Mouse (Mus musculus) frontal cortex, postnatal 25 days (tissue): Measurements from ENCODE around the gene Edaradd.
"Not testable (repeated sequence)": the region's sequence is repeated elsewhere in the genome, so short reads cannot be mapped to it uniquely, and the experiment has no call there.

Experiments used
- DNase-seq, 2 experiments: peaks; one replicate each; pipeline ENCODE4 v3.0.0; 2022; ENCODE audit warnings: low spot score in 2 of 2

Edaradd gene

DNA sequence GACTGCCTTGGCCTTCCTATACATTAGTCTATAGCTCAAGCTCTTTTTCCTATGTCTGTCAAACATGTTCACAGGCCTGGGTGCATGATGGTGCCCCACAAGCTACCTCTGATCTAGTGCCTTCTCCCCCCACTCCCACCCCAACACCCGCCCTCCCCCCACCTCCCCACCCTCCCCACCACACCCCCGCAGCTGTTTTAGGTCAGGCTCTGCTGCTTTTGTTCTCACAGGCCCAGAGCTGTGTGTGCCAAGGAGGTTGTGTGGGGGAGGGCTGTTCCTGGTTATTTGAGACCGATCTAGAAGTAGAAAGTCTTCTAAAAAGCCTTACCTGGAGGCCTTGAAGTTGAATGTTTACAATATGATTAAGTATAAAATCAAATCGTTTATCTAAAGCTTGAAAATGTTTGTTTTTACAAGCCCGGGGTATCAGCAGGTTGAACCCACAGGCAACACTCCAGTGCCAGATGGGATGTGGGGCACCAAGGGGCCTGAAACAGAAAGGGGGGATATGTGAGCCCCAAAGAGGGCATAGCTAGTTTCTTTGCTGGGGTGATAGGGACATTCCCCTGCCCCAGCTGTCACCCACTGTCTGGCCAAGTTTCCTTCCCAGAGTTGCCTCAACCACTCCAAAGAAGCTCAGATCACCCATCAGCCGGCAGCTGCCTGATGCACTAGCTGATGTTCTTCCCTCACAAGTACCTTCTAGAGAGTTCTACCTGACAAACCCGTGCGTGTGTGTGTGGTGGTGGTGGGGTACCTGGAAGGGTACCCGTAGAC, 8.9 kb downstream of the Edaradd start:
- no peak for DNase-seq

GRCm38 (mm10) chr13:12510032-12510431, 10.2 kb downstream of the Edaradd start:
- DNase-seq: no peak

- no peak for DNase-seq
Observed at GRCm38 (mm10) chr13:12507426-12507825, 12.8 kb downstream of the Edaradd start.

DNA sequence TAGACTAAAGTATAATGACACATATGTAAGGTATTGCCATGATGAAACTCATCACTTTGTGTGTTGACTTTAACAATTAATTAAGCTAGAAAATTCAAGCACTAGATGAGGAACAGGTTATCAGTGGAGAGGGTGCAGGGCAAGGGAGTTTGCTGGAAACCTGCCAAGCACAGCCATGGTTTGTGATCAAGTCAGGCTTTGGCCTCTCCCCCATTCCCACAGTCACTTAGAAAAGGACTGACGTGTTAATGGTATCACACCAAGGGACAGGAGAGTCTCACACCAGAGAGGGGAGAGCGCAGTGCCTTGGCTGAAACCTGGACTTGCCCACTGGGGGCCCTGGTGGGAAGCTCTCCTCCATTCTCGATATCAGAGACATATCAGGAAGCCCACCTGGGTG, 14.9 kb downstream of the Edaradd start:
- DNase-seq: no peak

DNA sequence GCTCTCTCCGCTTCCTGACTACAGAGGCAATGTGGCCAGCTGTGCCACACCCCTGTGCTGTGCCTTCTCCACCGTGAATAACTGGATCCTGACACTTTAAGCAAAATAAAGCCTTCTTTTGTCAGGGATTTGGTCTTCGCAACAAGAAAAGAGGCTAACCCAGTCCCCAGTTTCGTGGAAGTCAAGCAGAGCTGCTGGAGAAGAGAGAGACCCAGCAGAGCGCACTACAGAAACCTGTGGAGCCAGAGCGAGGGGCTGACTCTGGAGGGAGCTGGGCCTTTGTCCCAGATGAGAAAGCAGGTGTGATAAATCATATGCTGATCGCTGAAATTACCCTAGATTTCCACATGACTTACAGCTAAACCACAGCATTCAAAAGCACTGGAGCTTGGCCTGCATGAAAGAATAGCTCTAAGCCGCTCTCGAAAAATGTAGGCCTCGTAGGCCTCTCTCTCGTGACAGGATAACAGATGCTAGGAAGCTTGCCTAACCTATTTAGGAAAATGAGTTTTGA, 16.9 kb downstream of the Edaradd start:
- DNase-seq: no peak

GRCm38 (mm10) chr13:12502665-12503237, 17.5 kb downstream of the Edaradd start:
- no peak for DNase-seq

DNA sequence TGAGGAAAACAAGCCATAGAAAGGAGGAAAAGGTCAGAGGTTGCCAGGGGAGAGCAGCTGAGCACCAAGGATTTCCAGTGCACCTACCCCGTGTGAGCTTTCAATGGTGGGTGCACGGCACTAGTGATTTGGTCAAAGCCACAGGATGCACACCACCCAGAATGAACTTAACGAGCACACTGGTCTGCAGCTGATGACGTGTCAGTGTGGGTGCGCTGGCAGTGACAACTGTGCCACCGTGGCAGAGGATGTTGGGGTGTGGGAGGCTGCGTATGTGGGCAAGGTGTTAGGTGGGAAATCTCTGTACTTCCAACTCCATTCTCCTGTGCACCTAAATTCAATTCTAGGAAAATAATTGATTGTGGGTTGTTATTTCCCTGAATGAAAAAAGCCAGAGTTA, 21.1 kb downstream of the Edaradd start:
- no peak for DNase-seq

- no peak for DNase-seq
Observed at GRCm38 (mm10) chr13:12497809-12498208, 22.4 kb downstream of the Edaradd start.

DNA sequence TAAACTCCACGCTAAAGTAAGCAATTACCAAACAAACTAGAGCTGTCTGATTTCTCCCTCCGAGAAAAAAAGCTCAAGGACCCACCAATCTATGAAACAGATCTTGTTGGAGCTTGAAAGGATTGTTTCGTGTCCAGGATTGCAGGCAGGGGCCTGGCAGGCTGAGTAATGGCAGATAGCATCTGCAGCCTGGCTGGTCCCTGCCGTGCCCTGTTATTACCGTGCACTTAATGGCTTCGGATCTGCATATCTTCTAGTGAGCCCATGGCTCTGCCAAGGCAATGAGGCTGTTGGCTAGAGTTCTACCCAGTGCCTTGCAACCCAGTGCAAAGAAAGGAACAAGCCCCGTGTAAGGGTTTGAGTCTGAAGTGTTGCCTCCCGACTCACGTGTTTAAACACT, 25.5 kb downstream of the Edaradd start:
- DNase-seq: no peak

- no peak for DNase-seq
Observed at GRCm38 (mm10) chr13:12492515-12492914, 27.7 kb downstream of the Edaradd start.

DNA sequence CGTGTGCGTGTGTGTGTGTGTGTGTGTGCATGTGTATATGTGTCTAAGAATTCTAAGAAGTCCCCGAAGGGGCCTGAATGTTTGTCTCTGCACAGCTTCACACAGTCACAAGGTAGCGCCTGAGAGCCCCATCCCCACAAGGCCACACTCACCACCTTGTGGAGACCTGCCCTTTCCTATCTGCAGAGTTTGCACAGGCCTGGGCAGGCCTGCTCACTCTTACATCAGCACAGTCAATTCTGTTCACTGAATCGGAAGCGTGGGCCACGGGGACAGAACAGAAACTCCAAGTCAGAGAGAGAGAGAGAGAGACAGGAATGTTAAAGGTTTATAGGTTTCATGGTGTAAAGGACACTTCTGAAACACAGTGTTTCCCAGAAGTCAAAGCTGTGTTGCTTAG, 34.6 kb downstream of the Edaradd start:
- no peak for DNase-seq

DNA sequence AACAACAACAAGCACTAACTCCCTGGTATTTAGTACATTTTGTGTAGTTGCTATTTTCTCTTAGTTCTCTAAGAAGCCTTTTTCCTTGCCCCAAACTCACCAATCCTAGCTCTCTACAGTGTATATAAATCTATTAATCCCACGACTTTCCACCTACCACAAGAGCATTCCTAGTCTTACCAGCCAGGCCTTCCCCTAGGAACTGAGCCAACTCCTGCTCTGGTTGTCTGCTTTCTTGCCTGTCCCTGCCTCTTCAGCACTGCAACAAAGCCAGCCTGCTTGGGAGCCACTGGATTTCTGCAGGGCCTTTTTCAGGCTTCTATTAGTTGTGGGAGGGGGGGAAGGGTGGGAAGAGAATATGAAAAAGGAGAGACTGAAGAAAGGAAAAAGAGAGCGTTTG, 35.0 kb downstream of the Edaradd start:
- DNase-seq: no peak

- no peak for DNase-seq
Observed at GRCm38 (mm10) chr13:12479802-12480201, 40.4 kb downstream of the Edaradd start.

GRCm38 (mm10) chr13:12478301-12478700, 41.9 kb downstream of the Edaradd start:
- DNase-seq: no peak

DNA sequence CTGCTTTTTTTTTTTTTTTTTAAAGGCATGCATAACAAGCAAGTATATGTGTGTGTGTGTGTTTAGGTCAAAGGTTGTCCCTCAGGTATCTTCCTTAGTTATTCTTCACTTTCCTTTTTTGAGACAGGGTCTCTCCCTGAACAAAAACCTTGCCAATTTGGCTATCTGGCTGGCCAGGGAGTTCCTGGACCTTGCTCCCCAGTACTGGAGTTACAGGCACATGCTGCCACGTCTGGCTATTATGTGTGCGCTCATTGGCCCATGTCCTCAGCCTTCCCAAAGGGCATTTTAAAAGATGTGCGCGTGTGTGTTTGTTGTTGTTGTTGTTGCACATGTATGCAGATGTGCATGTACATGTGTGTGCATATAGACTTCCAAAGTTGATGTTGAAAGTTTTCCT, 43.4 kb downstream of the Edaradd start:
- DNase-seq: no peak

GRCm38 (mm10) chr13:12475239-12475638, 45.0 kb downstream of the Edaradd start:
- DNase-seq: no peak

DNA sequence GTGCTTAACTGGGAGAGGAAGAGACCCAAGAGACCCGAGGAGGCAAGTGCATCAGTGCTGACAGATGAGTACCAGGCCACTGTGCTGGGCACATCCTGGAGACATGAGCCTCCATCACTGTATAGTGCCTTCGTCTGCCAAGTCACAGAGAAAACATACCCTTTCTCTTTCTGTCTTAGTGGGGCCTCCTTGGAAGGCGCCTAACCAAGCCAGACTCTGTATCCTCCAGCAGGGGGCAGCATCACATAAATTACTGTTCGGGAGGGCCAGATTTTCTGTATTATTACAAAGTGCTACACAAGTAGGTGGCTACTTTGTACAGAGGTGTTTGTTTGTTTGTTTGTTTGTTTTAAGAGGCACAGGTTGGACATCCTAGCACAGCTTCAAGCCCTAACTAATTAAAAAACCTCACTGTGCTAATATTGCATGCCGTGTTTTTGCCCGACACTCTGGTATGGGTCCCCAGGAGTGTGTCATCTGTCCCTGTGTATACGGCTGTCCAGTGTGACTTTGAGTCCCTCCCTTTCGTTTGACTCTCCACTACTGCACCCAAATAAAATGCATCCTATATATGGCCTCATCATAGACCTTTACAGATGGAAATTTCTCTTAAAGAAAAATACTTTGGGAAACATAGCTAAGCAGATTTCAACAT, 46.4 kb downstream of the Edaradd start:
- peak; percentile 49 to 74 for DNase-seq

- no peak for DNase-seq
Observed at GRCm38 (mm10) chr13:12468488-12468887, 51.8 kb downstream of the Edaradd start.

DNA sequence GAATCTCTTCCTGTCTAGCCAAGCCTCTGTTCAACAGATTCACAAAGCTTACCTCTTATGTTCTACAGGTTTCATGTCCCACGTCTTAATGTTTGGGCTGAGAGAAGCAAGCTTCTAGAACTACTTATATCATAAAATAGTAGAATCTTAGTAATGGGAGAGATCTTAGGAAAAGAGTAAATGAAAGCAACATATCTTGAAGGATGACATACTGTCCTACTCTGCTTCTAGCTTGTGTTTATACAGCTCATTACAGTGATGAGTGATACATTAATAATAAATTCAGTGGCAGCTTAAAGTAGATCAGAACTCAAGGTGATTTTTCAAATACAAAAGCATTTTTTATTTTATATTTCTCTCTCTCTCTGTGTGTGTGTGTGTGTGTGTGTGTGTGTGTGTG, 55.4 kb downstream of the Edaradd start, which contains the start of gene Lgals8:
TSS of gene Lgals8 (minus strand) at position 101 of the 400 bp plus-strand sequence.
- no peak for DNase-seq

DNA sequence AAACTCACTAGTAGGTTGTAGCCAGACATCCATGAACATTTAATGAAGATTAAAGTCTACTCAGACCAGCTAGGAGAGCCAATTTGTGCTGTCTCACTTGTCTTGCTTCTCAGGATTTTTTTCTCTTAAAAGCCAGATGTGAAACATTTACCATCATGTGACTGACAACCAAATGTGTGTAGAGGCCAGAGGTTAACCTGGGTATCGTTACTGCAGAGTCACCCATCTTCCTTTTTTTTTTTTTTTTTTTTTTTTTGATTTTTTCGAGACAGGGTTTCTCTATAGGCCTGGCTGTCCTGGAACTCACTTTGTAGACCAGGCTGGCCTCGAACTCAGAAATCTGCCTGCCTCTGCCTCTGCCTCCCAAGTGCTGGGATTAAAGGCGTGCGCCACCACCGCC, 56.1 kb downstream of the Edaradd start:
- not testable (repeated sequence) for DNase-seq

DNA sequence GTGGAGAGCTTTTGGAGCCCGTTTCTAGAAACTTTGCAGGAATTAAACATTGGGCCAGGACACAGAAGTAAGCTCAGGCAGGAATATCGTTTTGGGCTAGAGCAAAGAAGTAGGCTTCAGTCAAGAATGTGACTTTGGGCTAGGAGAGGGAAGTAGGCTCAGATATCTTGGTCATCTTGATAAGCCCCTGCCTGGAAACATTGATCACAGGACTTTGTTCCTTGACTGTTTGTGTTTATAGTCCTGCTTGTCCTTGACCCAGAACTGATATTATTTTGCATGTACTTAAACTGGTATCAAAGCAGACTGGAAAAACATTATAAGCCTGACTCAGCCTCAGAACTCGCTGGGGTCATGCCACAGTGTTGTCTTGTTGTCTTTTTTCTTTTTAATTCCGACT, 57.6 kb downstream of the Edaradd start:
- DNase-seq: no peak

GRCm38 (mm10) chr13:12461730-12462119, 58.5 kb downstream of the Edaradd start:
- DNase-seq: no peak
